Mouse (Mus musculus): ENCODE results near the gene Flywch2.

GRCm38 (mm10) chr17:23758801-23759200 lies 27.1 kb downstream of the Flywch2 start:
- TF ChIP-seq GATA1 (IDR thresholded peaks at IDR 0.05; ENCODE audit: low read length) (no peak), TAL1 (IDR thresholded peaks at IDR 0.05; ENCODE audit: low read length) (no peak)
